Mouse (Mus musculus) MEL (cell line): Measurements from ENCODE around the gene Ak3. TPM values are rescaled to one million over a fixed set of nuclear protein-coding genes. Genes with fewer than 3 reads are reported as not detected.

Experiments used
- DNase-seq: peaks from one replicate; pipeline ENCODE4 v3.0.0; 2011; ENCODE audit warnings: low read depth, low spot score
- H3K27ac ChIP-seq: 2 replicates; pipeline ENCODE4 v1.5.1; 2012; ENCODE audit warnings: low read depth, mild to moderate bottlenecking, control low read depth, low read length, moderate library complexity; ENCODE audit not compliant: control insufficient read depth
- H3K27me3 ChIP-seq, 2 experiments: fragments of 150-350 bp in 1 of 2; sonication (generic) in 1 of 2; 2 replicates each; pipeline ENCODE4 v1.6.1; 2012; ENCODE audit warnings: low read length in 2 of 2, mild to moderate bottlenecking in 2 of 2, improper control_type of control experiment in 1 of 2, moderate library complexity in 1 of 2; ENCODE audit not compliant: insufficient read depth in 2 of 2, control insufficient read depth in 1 of 2
- H3K36me3 ChIP-seq, 2 experiments: 2 replicates each; pipeline ENCODE4 v1.6.1; 2012 to 2014; ENCODE audit warnings: low read length in 2 of 2, improper control_type of control experiment in 1 of 2, inconsistent platforms in 1 of 2, mild to moderate bottlenecking in 1 of 2; ENCODE audit not compliant: insufficient read depth in 2 of 2, control insufficient read depth in 1 of 2
- H3K4me1 ChIP-seq, 2 experiments: fragments of 150-350 bp in 1 of 2; sonication (generic) in 1 of 2; 2 replicates each; pipeline ENCODE4 v1.6.1; 2012; ENCODE audit warnings: low read length in 2 of 2, improper control_type of control experiment in 1 of 2, mild to moderate bottlenecking in 1 of 2; ENCODE audit not compliant: insufficient read depth in 2 of 2, control insufficient read depth in 1 of 2
- H3K4me3 ChIP-seq, 2 experiments: fragments of 150-350 bp in 1 of 2; sonication (generic) in 1 of 2; 2 replicates each; pipeline ENCODE4 v1.5.1; 2012; ENCODE audit warnings: low read depth in 2 of 2, low read length in 2 of 2, mild to moderate bottlenecking in 2 of 2, moderate library complexity in 2 of 2, control low read depth in 1 of 2, improper control_type of control experiment in 1 of 2; ENCODE audit not compliant: control insufficient read depth in 1 of 2, insufficient read depth in 1 of 2
- H3K79me2 ChIP-seq: 2 replicates; pipeline ENCODE4 v1.6.1; 2012; ENCODE audit warnings: mild to moderate bottlenecking, low read length, moderate library complexity; ENCODE audit not compliant: control insufficient read depth, poor library complexity, insufficient read depth
- H3K9ac ChIP-seq: 2 replicates; pipeline ENCODE4 v1.6.1; 2012; ENCODE audit warnings: low read depth, mild to moderate bottlenecking, control low read depth, low read length, moderate library complexity; ENCODE audit not compliant: control insufficient read depth, poor library complexity, severe bottlenecking
- H3K9me3 ChIP-seq: fragments of 150-350 bp; sonication (generic); replicated peaks from 2 replicates; pipeline ENCODE4 v1.6.1; 2012; ENCODE audit warnings: mild to moderate bottlenecking, low read length, improper control_type of control experiment, moderate library complexity; ENCODE audit not compliant: insufficient read depth
- CHD1 ChIP-seq: IDR thresholded peaks from 2 replicates; pipeline ENCODE4 v1.6.1; 2012; ENCODE audit warnings: low read depth, mild to moderate bottlenecking, inconsistent platforms, low read length, improper control_type of control experiment
- CTCF ChIP-seq, 3 experiments: IDR thresholded peaks in 2 of 3; conservative IDR thresholded peaks in 1 of 3; 2 replicates each; pipeline ENCODE4 v1.5.1; 2011 to 2012; ENCODE audit warnings: low read length in 3 of 3, low read depth in 2 of 3, mild to moderate bottlenecking in 2 of 3, improper control_type of control experiment in 1 of 3, inconsistent platforms in 1 of 3, mixed read lengths in 1 of 3, moderate library complexity in 1 of 3; ENCODE audit not compliant: control insufficient read depth in 1 of 3, insufficient read depth in 1 of 3, poor library complexity in 1 of 3, severe bottlenecking in 1 of 3
- ELF1 ChIP-seq: IDR thresholded peaks from 2 replicates; pipeline ENCODE4 v1.6.1; 2014; ENCODE audit warnings: low read depth, mild to moderate bottlenecking, inconsistent platforms, low read length, improper control_type of control experiment, moderate library complexity
- EP300 ChIP-seq, 2 experiments: IDR thresholded peaks; 2 replicates each; pipeline ENCODE4 v1.6.1; 2011; ENCODE audit warnings: improper control_type of control experiment in 2 of 2, low read length in 2 of 2, low read depth in 1 of 2, mild to moderate bottlenecking in 1 of 2
- GATA1 ChIP-seq: IDR thresholded peaks from 2 replicates; pipeline ENCODE4 v1.6.1; 2011; ENCODE audit warnings: low read depth, low read length, improper control_type of control experiment
- JUND ChIP-seq: IDR thresholded peaks from 2 replicates; pipeline ENCODE4 v1.6.1; 2011; ENCODE audit warnings: low read depth, mild to moderate bottlenecking, improper control_type of control experiment, low read length
- MAX ChIP-seq: IDR thresholded peaks from 2 replicates; pipeline ENCODE4 v1.6.1; 2011; ENCODE audit warnings: low read length, improper control_type of control experiment
- MXI1 ChIP-seq: IDR thresholded peaks from 2 replicates; pipeline ENCODE4 v1.6.1; 2011; ENCODE audit warnings: mild to moderate bottlenecking, low read depth, low read length, improper control_type of control experiment
- MYB ChIP-seq: IDR thresholded peaks from 2 replicates; pipeline ENCODE4 v1.6.1; 2011; ENCODE audit warnings: mild to moderate bottlenecking, low read depth, low read length, improper control_type of control experiment
- NRF1 ChIP-seq: IDR thresholded peaks from 2 replicates; pipeline ENCODE4 v1.6.1; 2014; ENCODE audit warnings: low read depth, mild to moderate bottlenecking, inconsistent platforms, low read length, improper control_type of control experiment, moderate library complexity; ENCODE audit not compliant: poor library complexity, insufficient read depth, severe bottlenecking
- POLR2A ChIP-seq, 2 experiments: IDR thresholded peaks; 2 replicates each; pipeline ENCODE4 v1.6.1; 2011 to 2012; ENCODE audit warnings: low read length in 2 of 2, mild to moderate bottlenecking in 2 of 2, control low read depth in 1 of 2, improper control_type of control experiment in 1 of 2, low read depth in 1 of 2, moderate library complexity in 1 of 2; ENCODE audit not compliant: control insufficient read depth in 1 of 2, insufficient read depth in 1 of 2, poor library complexity in 1 of 2
- POLR2AphosphoS5 ChIP-seq: IDR thresholded peaks from 2 replicates; pipeline ENCODE4 v1.6.1; 2012; ENCODE audit warnings: low read depth, borderline replicate concordance, mild to moderate bottlenecking, inconsistent platforms, low read length, moderate library complexity, mixed read lengths
- RAD21 ChIP-seq: IDR thresholded peaks from 2 replicates; pipeline ENCODE4 v1.6.1; 2011; ENCODE audit warnings: mild to moderate bottlenecking, low read depth, low read length, improper control_type of control experiment
- SMC3 ChIP-seq: IDR thresholded peaks from 2 replicates; pipeline ENCODE4 v1.6.1; 2011; ENCODE audit warnings: low read depth, low read length, improper control_type of control experiment
- TCF12 ChIP-seq: IDR thresholded peaks from 2 replicates; pipeline ENCODE4 v1.6.1; 2014; ENCODE audit warnings: low read depth, mild to moderate bottlenecking, inconsistent platforms, low read length, improper control_type of control experiment, moderate library complexity
- UBTF ChIP-seq: IDR thresholded peaks from 2 replicates; pipeline ENCODE4 v1.6.1; 2012; ENCODE audit warnings: low read depth, mild to moderate bottlenecking, inconsistent platforms, low read length, improper control_type of control experiment, moderate library complexity, borderline replicate concordance; ENCODE audit not compliant: insufficient read depth
- USF1 ChIP-seq: IDR thresholded peaks from 2 replicates; pipeline ENCODE4 v1.6.1; 2014; ENCODE audit warnings: low read depth, mild to moderate bottlenecking, inconsistent platforms, low read length, improper control_type of control experiment, moderate library complexity
- ZC3H11A ChIP-seq: IDR thresholded peaks from 2 replicates; pipeline ENCODE4 v1.6.1; 2012; ENCODE audit warnings: low read depth, mild to moderate bottlenecking, inconsistent platforms, low read length, improper control_type of control experiment
- ZMIZ1 ChIP-seq: IDR thresholded peaks from 2 replicates; pipeline ENCODE4 v1.6.1; 2012; ENCODE audit warnings: low read depth, mild to moderate bottlenecking, inconsistent platforms, low read length, improper control_type of control experiment, moderate library complexity
- polyA plus RNA-seq, 2 experiments: library from polyadenylated mRNA; stranded (reverse) in 1 of 2; unstranded in 1 of 2; fragments of >175 nt in 1 of 2; fragments of >200 nt in 1 of 2; gene quantifications; 2 replicates each; pipeline versions ENCODE4 v1.2.1 to v1.2.4; 2012; ENCODE audit warnings: low replicate concordance in 2 of 2, low read depth in 1 of 2; ENCODE audit not compliant: insufficient read length in 2 of 2, insufficient read depth in 1 of 2, missing spikeins in 1 of 2
- total RNA-seq: library from RNA; depleted of rRNA; stranded (reverse); fragments of 300-350 nt; gene quantifications from 2 replicates; pipeline ENCODE4 v1.2.3, GENCODE M21; 2012

Ak3 gene
- total and polyA plus RNA-seq, 3 experiments, result 47.3 to 86.3 (median 50.0) TPM

DNA sequence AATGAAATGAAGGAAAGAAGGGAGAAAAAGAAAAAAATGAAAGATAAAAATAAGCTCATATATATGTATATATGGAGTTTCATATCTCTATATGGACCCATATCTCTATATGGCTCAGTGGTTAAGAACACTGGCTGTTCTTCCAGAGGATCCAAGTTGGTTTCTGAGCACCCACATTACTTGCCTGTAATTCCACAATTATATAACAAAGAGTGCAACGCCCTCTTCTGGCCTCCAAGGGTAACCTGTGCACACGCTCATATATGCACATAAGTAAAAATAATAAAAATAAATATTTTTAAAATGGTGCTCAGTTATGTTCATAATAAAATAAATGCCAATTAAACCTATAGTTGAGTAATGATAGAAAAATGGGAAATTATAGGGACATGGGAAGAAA is 11.9 kb upstream of the Ak3 start:
- Histone ChIP-seq H3K4me3 (no peak overlapping the region), H3K27ac (no peak overlapping the region), H3K36me3 (peaks cover 0 to 9% of the 10 kb centered on the region in 2 experiments; a peak in 2 of 4 replicates), H3K27me3 (no peaks in the 10 kb centered on the region), H3K9me3 (no peaks in the 10 kb centered on the region), H3K79me2 (no peaks in the 10 kb centered on the region), H3K9ac (no peak overlapping the region), H3K4me1 (peaks cover 2 to 10% of the 10 kb centered on the region in 2 experiments; a peak in 2 of 4 replicates)
- TF ChIP-seq UBTF, result no peak
- TF ChIP-seq CTCF (IDR thresholded peaks at IDR 0.05 in 2 of 3, conservative IDR thresholded peaks at IDR 0.05 in 1 of 3; ENCODE audit: control insufficient read depth in 1 of 3, insufficient read depth in 1 of 3, low read depth in 2 of 3, low read length in 3 of 3, poor library complexity in 1 of 3, severe bottlenecking in 1 of 3), result peak; percentile 13 to 41 (median 23); a peak in 4 of 6 replicates
- peak; percentile 49 for TF ChIP-seq RAD21
- no peak for TF ChIP-seq MYB
- TF ChIP-seq POLR2A (IDR thresholded peaks at IDR 0.05; ENCODE audit: control insufficient read depth in 1 of 2, insufficient read depth in 1 of 2, low read depth in 1 of 2, low read length in 2 of 2, poor library complexity in 1 of 2), result no peak
- TF ChIP-seq MAX, result no peak
- peak; percentile 39 for TF ChIP-seq ZC3H11A
- peak; percentile 22; the same call in 1 of the 2 replicates for TF ChIP-seq SMC3
- DNase-seq, result peak; percentile 41

DNA sequence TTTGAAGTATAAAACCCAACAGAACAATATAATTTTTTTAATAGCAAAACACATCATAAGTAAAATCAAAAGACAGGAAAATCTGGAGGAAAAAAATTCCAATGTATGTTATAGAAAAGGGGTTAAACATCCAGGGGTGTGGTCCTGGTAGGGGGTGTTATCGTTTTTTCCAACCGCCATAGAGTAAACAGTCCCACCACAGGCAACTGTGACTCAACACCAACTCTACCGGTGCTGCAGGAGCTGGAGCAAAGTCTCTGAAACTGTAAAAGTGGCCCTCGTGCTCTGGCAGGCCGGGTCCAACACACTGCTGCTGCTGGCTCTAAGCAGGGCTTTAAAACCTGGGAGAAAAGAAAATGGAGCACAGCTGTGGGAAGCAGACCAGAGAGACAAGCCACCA is 11.0 kb upstream of the Ak3 start:
- H3K79me2 ChIP-seq, result no peaks in the 10 kb centered on the region
- DNase-seq, result peak; percentile 63
- peaks cover 0 to 9% of the 10 kb centered on the region in 2 experiments; a peak in 2 of 4 replicates for H3K36me3 ChIP-seq
- peak; percentile 81 for TF ChIP-seq MYB
- peak; percentile 23; the same call in 1 of the 2 replicates for TF ChIP-seq GATA1
- TF ChIP-seq EP300 (IDR thresholded peaks at IDR 0.05; ENCODE audit: low read depth in 1 of 2, low read length in 2 of 2), result peak in 1 of 2 experiments; percentile 73; a peak in 3 of 4 replicates
- TF ChIP-seq UBTF, result no peak
- TF ChIP-seq MXI1, result no peak
- no peak for TF ChIP-seq ZMIZ1
- TF ChIP-seq ELF1, result no peak
- H3K27ac ChIP-seq, result peak overlapping the region; percentile 61; the same call in 1 of the 2 replicates
- peaks cover 2 to 10% of the 10 kb centered on the region in 2 experiments; a peak in 2 of 4 replicates for H3K4me1 ChIP-seq
- H3K9ac ChIP-seq, result no peak overlapping the region
- no peaks in the 10 kb centered on the region for H3K9me3 ChIP-seq
- H3K27me3 ChIP-seq, result no peaks in the 10 kb centered on the region
- H3K4me3 ChIP-seq, result no peak overlapping the region

DNA sequence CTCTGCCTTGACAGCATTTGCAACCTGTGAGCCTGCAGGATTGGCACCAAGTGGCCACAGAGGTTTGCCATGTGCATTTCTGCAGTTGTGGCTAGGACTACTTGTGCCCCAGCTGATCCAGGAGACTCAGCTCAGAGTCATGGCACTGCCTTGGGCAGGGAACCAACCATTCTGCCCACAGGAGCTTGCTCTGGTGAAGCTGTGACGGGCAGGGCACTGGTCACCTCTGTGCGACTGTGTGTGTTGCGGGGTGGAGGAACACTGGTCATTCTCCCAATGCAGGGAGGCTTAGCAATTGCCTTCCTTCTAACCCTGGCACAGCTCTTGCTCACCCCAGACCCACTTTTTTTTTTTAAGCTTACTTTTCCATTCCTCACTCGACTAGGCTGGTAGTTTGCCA is 7.7 kb upstream of the Ak3 start:
- Histone ChIP-seq H3K9ac (no peak overlapping the region), H3K36me3 (peaks cover 0 to 5% of the 10 kb centered on the region in 2 experiments; a peak in 2 of 4 replicates), H3K4me1 (peaks cover 0 to 7% of the 10 kb centered on the region in 2 experiments; a peak in 2 of 4 replicates), H3K4me3 (no peak overlapping the region), H3K27me3 (no peaks in the 10 kb centered on the region), H3K9me3 (no peaks in the 10 kb centered on the region), H3K27ac (no peak overlapping the region), H3K79me2 (no peaks in the 10 kb centered on the region)
- DNase-seq, result no peak
- TF ChIP-seq ZMIZ1 (no peak), EP300 (IDR thresholded peaks at IDR 0.05; ENCODE audit: low read depth in 1 of 2, low read length in 2 of 2) (no peak), NRF1 (no peak), UBTF (no peak), TCF12 (no peak), JUND (no peak), MYB (no peak), POLR2AphosphoS5 (no peak), CHD1 (no peak), USF1 (no peak)
